Mouse (Mus musculus): ENCODE measurements around the gene Htr3a. TPM values are rescaled to one million over a fixed set of nuclear protein-coding genes. Genes with fewer than 3 reads are reported as not detected.

Htr3a gene
- polyA plus RNA-seq, 2 experiments from 2014 or later, result not detected

Other genes with a start within 250 kb of the Htr3a start
- gene Zbtb16, start 74.9 kb downstream of the Htr3a start, polyA plus RNA-seq (2017; shearing (Covaris generic)), result not detected
- gene Htr3b, start 53.9 kb upstream of the Htr3a start, polyA plus RNA-seq (2017; shearing (Covaris generic)), result not detected
- gene Usp28, start 74.3 kb upstream of the Htr3a start, polyA plus RNA-seq (2017; shearing (Covaris generic)), result 10 to 100 TPM; 51.2 to 58.1 TPM
- 10 to 100 TPM; 39.4 to 49.4 TPM for gene Zw10, start 144.5 kb upstream of the Htr3a start, polyA plus RNA-seq (2017; shearing (Covaris generic))
- not detected for gene Tmprss5, start 170.2 kb upstream of the Htr3a start, polyA plus RNA-seq (2017; shearing (Covaris generic))